Mouse (Mus musculus): ENCODE data around the gene Fcho2.

The Fcho2 gene

DNA sequence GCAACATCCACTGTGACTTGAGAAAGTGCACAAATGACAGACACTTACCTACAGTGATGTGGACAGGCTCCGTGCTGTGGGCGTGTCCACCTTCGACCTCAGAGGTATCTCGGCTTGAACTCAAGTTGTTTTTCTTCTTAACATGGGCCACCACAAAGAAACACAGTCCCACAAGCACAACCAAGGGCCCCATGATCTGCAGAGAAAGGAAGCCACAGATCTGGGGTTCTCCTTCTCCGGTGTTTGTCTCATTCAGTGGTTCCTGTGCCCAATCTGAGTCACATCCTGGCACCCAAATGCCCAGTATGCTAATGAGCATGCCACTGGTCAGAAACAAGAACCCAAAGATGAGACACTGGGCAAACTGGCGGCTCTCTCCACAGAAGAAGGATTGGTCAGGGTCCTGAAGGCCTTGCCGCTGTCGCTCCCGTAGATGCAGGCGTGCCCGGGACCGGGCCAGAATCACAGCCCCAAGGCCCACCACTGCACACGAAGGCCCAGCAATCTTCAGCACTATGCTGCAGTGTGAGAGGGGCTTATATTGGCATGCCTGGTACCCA is 123.2 kb downstream of the Fcho2 start:
- in situ Hi-C loops (cut with MboI; ENCODE audit: unreplicated experiment in 2 of 2) = no loop called here

DNA sequence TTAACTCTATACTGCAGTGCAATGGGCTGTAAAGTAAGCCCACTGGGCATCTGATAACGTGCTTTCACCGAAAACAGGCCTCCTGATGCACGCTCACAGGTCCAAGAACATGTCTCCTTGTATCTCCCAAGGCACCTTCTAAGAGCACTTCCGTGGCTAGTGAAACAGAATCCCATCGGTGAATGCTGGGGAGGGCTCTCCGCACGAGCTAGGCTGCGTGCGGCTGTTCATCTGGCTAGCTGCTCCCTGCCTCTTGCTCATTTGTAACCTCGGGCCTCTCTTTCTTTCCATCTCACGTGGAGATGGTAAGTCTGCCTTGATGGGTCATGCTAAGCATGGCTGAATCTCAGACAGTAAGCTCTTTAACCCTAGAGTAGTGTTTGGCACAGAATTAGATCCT is 124.4 kb downstream of the Fcho2 start:
- in situ Hi-C loops (cut with MboI; ENCODE audit: unreplicated experiment in 2 of 2) = no loop called here

DNA sequence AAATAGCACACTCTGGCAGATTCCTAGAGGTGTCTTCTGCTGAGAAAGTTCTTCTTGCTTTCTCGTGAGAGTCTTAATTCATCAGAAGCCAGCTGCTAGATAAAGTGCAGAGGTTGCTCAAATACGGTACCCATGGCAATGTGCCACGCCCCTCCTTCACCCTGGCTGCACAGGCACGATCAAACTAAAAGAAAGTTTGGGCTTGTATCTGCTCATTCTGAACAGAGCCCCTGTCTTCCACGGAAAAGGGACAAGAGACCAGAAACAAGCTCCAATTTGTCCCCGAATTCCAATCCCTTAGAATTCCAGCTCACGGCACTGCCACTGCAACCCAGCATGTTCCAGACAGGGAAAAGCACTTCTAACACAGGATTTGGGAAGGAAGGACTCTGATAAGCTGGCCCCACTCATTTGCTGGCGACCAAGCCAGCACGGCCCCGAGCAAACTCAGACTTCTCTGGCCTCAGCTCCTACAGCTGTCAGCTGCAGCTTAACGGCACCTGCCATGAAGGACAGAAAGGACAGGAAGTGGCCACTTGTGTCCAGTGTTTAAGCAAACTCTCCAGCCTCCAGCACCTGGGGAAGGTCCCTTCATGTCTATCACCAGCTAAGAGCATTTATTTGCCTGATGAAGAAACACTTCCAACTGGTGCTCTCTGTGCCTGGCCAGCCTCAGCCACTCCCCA is 125.5 kb downstream of the Fcho2 start:
- in situ Hi-C loops (cut with MboI; ENCODE audit: unreplicated experiment in 2 of 2) = no loop called here

DNA sequence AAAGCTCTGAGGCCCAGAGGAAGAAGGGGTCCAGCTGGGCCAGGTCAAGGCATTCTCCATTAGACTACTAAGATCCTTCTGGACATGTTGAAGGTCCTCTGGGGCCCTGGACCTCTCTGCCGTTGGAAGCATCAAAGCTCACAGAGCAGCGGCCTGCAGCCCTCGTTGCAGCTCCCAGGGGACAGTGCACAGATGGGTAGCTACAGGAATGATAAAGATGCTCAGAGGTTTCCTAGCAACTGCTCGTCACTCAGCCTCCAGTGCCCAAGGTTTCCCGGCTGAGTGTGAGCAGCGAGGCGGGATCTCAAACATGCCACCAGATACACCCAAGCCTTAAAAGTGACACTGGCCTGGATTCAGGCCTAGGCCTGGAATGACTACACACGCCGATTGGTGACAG is 127.3 kb downstream of the Fcho2 start:
- in situ Hi-C loops (cut with MboI; ENCODE audit: unreplicated experiment in 2 of 2) = no loop called here

DNA sequence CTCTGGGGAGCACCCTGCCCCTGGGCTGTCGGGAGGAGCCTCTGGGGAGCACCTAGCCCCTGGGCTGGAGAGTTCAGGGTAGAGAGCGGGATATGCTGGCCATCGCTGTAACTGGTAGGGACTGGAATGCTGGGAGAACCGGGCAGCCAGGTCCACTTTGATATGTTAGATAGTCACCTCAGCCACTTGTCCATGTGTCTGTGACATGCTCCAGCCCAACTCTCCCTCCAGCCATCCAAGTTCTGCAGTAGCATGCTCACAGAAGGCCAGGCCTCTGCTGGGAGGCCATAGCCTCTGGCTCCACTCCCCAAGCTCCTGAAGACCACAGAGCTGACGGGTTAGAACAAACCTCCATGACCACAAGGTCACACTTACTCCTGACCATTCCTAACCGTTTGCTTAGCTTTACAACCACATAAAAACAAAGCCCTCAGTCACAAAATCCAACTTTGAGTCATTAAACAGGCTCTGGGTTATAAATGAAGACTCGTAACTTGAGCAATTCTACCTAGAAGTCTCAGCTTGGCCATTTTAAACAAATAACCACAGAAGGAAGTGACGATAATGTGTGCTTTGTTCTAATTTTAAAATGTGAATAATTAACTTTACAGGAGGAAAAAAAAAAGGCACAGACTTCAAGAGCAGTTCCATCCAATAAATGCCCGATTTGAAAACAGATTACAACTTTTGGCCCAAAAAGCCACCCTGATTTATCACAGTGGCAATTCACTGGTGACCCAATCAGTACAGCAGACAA is 130.9 kb downstream of the Fcho2 start:
- in situ Hi-C loops (cut with MboI; ENCODE audit: unreplicated experiment in 2 of 2) = no loop called here

DNA sequence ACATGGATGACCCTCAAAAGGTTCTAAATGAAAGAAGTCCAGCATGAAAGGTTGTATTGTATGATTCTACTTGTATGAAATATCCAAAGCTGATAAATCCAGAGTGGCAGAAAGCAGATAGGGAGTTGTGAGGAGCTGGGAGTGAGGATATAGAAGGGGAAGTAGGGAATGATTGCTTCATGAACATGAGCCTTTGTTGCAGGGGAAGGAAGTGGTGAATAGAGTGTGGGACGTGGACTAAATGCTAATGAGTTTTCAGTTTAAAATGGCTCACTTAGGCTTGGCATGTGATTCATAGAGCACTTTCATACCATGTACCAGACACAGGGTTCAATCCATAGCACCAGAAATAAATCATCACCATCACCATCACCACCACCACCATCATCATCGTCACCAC is 131.8 kb downstream of the Fcho2 start:
- in situ Hi-C loops (cut with MboI; ENCODE audit: unreplicated experiment in 2 of 2) = no loop called here

DNA sequence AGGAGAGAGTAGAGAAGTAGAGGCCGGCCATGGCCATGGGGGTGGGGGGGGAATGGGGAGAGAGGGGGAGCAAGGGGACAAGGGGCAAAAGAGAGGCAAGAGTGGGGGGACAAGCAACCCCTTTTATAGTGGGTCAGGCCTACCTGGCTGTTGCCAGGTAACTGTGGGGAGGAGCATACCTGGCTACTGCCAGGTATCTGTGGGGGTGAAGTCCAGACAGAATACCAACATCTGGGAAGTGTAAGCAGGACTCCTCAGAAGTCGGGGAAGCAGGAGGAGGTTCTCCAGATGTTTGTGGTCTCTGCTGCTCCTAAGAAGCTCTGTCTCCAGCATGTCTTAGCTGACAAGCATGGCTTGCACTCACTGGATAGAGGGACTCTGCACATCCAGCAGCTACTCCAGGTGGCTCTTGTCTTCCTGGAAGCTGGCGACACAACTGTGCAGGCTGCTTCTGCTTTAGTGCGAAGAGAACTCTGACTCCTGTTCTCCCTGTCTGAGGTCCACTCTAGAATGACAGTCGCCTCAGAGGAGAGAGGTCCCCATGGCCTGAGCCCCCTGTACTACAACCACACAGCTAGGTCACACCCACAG is 134.7 kb downstream of the Fcho2 start:
- in situ Hi-C loops (cut with MboI; ENCODE audit: unreplicated experiment in 2 of 2) = no loop called here

DNA sequence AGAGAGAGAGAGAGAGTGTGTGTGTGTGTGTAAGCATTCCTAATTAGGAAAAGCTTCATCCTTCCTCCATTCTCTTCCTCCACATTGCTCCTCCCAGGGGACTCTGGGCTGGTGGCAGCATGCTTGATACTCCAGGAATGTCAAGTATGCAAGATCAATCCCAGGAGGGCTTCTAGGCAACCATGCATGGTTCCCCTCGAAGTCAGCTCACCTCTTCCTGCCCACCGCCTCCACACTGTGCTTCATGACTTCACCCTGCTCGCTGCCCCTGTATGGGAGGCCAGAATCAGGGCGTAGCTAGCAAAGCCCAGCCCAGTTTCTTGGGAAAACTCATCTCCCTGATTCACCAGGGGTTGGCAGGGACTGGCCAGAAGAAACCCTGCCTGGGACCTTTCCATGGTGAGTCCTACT is 135.6 kb downstream of the Fcho2 start:
- in situ Hi-C loops (cut with MboI; ENCODE audit: unreplicated experiment in 2 of 2) = no loop called here

DNA sequence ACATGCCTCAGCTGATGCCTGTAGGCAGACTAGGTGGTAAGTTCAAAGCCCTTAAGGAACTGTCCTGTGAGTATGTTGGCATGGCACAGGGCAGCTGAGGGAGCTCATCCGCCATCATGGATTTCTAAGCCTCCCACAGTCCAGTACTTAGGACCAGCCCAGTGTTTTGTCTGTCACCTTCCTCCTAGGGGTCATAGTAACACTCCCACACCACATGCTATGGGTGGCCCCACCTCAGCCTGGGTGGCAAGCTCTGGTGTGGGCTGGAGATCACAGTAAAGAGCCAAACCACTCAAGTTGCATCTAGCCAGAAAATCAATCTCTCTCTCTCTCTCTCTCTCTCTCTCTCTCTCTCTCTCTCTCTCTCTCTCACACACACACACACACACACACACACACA is 136.0 kb downstream of the Fcho2 start:
- in situ Hi-C loops (cut with MboI; ENCODE audit: unreplicated experiment in 2 of 2) = no loop called here

DNA sequence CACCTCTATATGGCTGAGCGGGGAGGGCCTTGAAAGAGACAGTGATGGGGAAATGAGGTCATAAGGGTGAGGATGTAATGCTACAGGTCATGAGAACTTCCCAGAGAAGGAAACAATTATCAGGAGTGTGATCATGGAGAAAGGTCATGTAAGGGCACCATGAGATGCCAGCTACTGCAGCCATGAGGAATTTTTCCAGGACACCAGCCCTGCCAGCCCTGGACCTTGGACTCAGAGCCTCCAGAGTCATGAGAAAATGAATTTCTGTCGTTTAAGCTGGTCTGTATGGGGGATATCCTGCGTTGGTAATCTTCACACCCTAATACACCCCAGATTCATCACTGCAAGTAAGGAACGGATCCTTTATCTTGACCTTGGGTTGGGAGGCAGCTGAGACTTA is 141.3 kb downstream of the Fcho2 start:
- in situ Hi-C loops (cut with MboI; ENCODE audit: unreplicated experiment in 2 of 2) = no loop called here
